Mouse (Mus musculus) neural tube, embryonic 14.5 days (tissue): ENCODE measurements at regions not wholly inside any gene's neighbourhood (a gene's known extent, or its start where the extent isn't known, plus 50 kb on each side); places are given as distances from the start of the nearest gene placed in this dataset.

Experiments used
- ATAC-seq: fragments of 200-750 bp; cut with Nextera tagmentation; 2 replicates; pipeline ENCODE4 v1.8.0; 2017; ENCODE audit warnings: low read depth, mild to moderate bottlenecking, moderate TSS enrichment, moderate library complexity
- H3K27ac ChIP-seq: fragments of 300-500 bp; sonication (generic); 2 replicates; pipeline ENCODE4 v1.5.1; 2014; ENCODE audit warnings: low read depth, mild to moderate bottlenecking, control low read depth, low read length, moderate library complexity, mixed read lengths
- H3K27me3 ChIP-seq: fragments of 300-500 bp; sonication (generic); 2 replicates; pipeline ENCODE4 v1.6.1; 2014; ENCODE audit warnings: low read length; ENCODE audit not compliant: control insufficient read depth, insufficient read depth
- H3K36me3 ChIP-seq: fragments of 300-500 bp; sonication (generic); 2 replicates; pipeline ENCODE4 v1.6.1; 2014; ENCODE audit warnings: low read length, mixed read lengths; ENCODE audit not compliant: control insufficient read depth, insufficient read depth
- H3K4me1 ChIP-seq: fragments of 300-500 bp; sonication (generic); 2 replicates; pipeline ENCODE4 v1.6.1; 2014; ENCODE audit warnings: low read length; ENCODE audit not compliant: control insufficient read depth, insufficient read depth
- H3K4me2 ChIP-seq: fragments of 300-500 bp; sonication (generic); 2 replicates; pipeline ENCODE4 v1.6.1; 2014; ENCODE audit warnings: mild to moderate bottlenecking, low read depth, low read length, control low read depth
- H3K4me3 ChIP-seq: fragments of 300-500 bp; sonication (generic); 2 replicates; pipeline ENCODE4 v1.5.1; 2014; ENCODE audit warnings: low read depth, low read length, control low read depth, mixed read lengths
- H3K9ac ChIP-seq: fragments of 300-500 bp; sonication (generic); replicated peaks from 2 replicates; pipeline ENCODE4 v1.6.1; 2014; ENCODE audit warnings: low read depth, mild to moderate bottlenecking, control low read depth, low read length, mixed read lengths
- H3K9me3 ChIP-seq: fragments of 300-500 bp; sonication (generic); 2 replicates; pipeline ENCODE4 v1.6.1; 2016; ENCODE audit warnings: low read length; ENCODE audit not compliant: control insufficient read depth
- WGBS: fragments of 180-500 bp; shearing (Covaris S2); extraction: QIAGEN DNeasy Blood & Tissue Kit; methylation state at CpG from one replicate; pipeline ENCODE4 v1.1.7; 2014; 5-methylcytosine and 5-hydroxymethylcytosine counted together

GRCm38 (mm10) chr13:89454249-89455018, 85.2 kb upstream of the Hapln1 start:
- Histone ChIP-seq H3K9me3 (no peaks in the 10 kb centered on the region), H3K27me3 (no peaks in the 10 kb centered on the region), H3K4me3 (no peak overlapping the region), H3K4me1 (no peaks in the 10 kb centered on the region), H3K27ac (no peak overlapping the region), H3K9ac (no peak overlapping the region), H3K4me2 (no peak overlapping the region), H3K36me3 (no peaks in the 10 kb centered on the region)
- WGBS = 89% methylated on average over 2 of the region's 2 CpGs
- no peak for ATAC-seq

- no peak overlapping the region for H3K27ac ChIP-seq
- no peak overlapping the region for H3K4me2 ChIP-seq
- WGBS = 67% methylated on average over 4 of the region's 4 CpGs
- no peaks in the 10 kb centered on the region for H3K36me3 ChIP-seq
- H3K4me1 ChIP-seq = no peaks in the 10 kb centered on the region
- H3K9ac ChIP-seq = no peak overlapping the region
- no peak overlapping the region for H3K4me3 ChIP-seq
- ATAC-seq = no peak
- H3K27me3 ChIP-seq = no peaks in the 10 kb centered on the region
- H3K9me3 ChIP-seq = no peaks in the 10 kb centered on the region
These were observed 75.8 kb upstream of the Hapln1 start for GRCm38 (mm10) chr13:89463746-89464145.
